Mouse (Mus musculus): ENCODE results near the gene Mef2c.

Mef2c gene

DNA sequence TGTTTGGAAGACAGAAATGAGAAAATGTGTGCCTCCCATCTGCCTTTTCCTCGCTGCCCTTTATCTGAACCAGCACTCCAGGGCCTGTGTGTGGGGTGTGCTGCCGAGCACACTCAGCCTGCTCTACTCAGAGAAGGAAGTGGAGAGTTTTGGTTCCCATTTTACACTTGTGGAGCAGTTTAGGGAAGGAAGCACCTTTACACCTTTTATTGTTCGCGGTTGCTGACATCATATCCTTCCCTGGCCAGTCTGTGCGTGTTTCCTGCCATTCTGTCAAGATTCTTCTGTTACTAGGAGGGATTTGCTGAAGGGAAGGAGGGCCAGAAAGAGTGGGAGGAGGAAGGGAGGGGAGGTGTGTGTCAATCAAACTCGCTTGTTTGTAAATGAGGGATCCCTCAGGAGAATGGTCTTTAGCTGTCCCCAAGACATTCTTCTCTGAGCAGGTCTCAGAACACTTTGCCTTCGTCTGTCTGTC lies 68.2 kb downstream of the Mef2c start:
- DNase-seq (ENCODE audit: low read depth, low spot score), result peak; percentile 42

DNA sequence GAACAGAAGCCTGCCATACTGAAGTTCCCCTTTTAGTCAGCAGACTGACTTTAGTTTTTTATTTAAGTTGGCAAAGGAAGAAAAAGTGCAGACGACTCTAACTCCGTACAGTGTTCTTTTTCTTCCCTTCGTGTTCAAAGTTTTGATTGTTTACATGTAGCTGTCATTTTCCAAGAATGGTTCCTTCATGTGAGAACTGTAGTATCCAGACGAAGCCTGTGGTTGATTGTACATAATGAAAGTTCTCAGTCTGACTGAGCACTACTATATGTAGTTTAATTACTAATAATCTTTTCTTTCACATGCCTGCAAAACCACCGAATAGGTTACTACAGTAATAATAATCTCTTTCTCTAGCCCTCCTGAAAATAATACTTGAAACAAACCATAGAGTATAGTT lies 68.6 kb downstream of the Mef2c start:
- no peak for DNase-seq (ENCODE audit: low read depth, low spot score)

DNA sequence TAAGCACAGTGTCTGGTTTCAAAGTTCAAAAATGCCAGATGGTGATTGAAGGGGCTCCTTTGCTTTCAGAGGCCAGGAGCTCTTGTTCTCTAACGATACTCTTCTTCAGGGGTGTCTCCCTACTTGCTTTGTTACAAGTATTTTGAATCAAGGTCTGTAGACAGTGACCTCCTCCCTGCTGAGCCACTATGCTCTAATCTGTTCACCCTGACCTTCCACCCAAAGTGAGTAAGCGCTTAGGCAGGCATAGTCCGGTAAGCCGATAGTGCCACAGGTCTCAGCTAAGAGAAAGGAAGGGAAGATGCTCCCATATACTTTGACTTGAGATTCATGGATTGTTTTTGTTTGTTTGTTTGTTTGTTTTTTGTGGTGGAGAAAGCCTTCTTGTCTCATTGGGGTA lies 69.5 kb downstream of the Mef2c start:
- peak; percentile 43 for DNase-seq (ENCODE audit: low read depth, low spot score)

DNA sequence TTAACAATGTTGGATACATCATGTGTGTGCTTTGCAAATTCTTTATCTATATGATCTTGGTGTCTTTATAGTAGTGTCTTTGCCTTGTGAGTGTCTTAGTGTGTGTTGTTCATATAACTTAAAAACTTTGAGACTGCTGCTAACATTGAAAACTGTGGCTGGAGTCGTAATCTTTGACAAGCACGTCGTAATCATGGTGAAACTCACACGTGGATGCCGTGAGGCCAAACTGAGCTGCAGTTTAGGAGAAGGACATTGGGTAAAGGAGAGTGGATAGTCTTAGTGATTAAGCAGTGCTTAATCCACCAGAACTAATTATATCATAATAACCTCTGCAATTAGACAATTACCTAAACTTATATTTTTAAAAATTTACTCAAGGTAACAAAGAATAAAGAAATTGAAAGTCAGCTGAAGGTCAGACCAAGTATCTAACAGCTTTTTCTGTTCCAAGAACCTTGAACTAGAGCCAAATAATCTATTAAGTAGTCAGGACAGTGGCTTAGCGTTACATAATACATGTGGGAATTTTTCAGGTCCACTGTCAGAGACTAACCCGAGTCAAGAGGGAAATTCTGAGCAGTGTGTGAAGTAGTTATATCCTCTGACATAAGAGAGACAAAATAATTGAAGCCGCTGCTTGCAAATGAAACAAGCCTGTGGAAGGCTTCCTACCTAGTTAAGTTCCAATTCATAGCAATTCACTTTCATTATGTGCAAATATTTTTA lies 70.2 kb downstream of the Mef2c start:
- DNase-seq (ENCODE audit: low read depth, low spot score), result no peak

DNA sequence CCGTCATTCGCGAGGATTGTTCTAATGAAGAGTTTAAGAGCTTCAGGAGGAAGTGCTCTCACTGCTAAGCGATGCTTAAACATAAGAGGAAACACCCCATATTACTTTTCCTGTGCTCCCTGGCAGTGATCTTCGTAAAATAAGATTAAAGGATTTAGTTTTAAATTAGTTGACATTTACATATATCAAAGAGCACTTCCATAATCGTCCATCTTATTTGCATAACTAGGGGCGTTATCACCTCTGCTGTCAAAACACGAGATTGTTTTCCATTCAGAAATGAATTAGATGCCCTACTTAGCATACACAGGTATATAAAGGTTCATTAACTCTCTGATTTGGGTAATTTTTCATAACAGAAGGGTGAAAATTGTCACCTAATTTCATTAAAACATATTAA lies 71.0 kb downstream of the Mef2c start:
- no peak for DNase-seq (ENCODE audit: low read depth, low spot score)

DNA sequence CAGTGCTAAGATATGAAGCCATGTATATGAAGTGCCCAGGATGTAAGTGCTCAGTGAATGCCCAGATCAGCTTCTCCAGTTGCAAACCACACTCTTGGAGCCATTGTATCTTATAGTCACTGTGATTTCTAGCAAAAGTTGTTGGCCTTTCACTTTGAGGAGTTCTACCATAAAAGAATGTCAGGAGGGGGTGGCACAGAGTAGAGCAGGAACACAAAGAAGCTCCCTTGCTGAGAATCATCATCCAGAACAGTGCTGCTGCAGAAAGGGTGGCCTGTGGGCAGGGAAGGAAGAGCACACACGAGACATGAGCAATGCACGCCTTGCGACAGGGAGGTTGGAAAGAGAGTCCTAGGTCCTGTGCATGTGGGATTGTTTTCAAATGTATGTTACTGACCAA lies 75.6 kb downstream of the Mef2c start:
- DNase-seq (ENCODE audit: low read depth, low spot score), result no peak

DNA sequence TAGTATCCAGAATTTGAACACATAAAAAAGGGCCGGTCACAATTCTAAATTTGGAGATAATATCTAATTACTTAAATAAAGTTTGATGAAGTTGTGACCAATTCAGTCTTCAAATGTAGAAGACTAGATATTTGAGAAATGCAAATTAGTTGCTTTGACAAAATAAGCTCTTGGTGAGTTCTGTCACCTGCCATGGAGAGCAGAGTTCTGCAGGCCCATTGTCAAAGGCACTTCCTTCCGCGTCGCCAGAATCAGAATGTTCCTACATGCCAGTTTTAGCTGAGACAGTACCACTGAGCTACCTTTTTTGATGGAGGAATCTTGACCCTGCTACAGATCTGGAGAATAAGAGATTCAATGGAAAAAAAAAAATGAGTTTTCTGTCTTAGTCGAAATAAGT lies 77.0 kb downstream of the Mef2c start:
- no peak for DNase-seq (ENCODE audit: low read depth, low spot score)

DNA sequence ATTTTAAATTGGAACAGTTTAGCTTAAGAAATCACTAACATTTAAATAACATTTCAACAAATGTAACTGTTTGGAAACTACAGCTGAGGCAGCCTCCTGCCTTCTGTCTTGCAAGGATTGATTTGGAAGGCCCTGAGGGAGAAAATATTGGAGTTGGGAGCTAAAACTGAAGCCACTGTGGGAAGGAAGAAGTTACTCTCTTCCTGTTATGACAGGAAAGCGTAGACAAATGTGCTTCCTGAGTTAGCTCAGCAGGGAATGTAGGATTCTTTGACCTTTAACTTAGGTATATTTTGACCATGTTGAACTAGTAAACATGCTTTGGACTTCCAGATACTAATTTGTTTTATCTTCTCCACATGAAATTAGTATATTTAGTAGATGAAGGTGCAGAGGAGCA lies 78.7 kb downstream of the Mef2c start:
- DNase-seq (ENCODE audit: low read depth, low spot score), result no peak

DNA sequence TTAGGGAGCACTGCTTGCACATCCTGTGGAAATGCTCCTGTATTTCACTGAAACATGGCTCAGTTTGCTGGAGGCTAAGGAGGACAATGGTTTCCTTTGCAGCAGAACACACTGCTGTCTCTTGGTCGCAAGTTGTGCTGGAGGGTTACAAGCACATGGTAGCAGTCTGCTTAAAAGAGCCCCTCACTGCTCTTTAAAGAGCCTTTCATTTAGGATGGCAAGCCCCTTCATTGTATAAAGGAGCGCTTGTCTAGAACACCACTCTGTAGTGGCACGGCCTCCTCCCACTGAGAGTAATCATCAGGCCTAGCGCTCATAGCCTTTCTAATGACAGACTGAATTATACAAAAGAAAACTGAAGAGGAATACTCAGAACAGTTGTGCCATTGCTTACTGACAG lies 80.0 kb downstream of the Mef2c start:
- DNase-seq (ENCODE audit: low read depth, low spot score), result no peak

DNA sequence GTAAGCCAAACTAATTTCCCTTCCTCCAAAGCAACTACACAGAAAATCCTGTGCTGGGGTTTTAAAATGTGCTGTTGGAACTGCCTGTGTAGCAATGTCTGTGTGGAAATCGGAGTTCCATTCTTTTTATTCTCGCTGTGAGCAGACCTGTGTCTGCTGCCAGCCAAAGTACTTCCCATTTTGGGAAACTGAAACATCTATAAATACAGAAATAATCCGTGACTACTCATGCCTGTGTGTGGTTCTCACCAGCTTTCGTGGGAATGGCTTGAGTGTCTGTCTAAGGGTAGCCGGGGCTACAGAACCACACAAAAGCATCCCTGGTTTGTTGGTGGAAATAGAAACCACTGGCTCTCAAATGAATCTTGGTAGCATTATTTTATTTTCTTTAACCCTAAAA lies 81.5 kb downstream of the Mef2c start:
- DNase-seq (ENCODE audit: low read depth, low spot score), result no peak

DNA sequence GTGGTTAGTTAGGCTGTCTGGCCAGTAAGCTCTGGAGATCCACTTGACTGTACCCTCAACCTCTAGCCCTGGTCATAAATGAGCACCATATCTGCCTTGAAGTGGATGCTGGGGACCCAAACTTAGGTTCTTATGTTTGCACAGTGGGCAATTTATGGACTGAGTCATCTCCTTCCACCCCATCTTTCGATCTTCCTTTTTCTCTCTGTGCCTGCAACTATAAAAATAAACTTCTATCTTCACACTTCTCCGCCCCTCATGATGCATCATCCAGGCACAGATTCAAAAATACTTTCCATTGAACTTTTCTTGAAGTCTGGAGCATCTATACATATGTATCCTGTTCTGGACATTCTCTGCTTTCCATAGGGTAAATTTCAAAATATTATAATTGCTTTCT lies 84.4 kb downstream of the Mef2c start:
- no peak for DNase-seq (ENCODE audit: low read depth, low spot score)

DNA sequence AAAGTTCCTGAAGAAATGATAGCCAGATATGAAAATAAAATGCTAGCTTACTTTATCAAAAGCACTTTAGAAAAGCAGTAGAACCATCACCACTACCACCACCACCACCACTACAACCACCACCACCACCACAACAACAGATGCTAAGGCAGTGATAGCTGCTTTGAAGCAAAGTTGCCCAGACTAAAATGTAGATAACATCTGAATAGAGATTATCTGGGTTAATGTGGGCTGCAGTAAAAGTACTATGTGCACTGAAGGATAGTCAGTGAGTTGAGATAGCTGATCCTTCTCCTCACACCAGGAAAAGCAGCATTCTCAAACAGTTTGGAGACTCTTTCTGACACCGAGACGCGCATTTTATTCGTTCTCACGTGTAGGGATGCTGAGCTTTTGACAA lies 87.1 kb downstream of the Mef2c start:
- no peak for DNase-seq (ENCODE audit: low read depth, low spot score)

DNA sequence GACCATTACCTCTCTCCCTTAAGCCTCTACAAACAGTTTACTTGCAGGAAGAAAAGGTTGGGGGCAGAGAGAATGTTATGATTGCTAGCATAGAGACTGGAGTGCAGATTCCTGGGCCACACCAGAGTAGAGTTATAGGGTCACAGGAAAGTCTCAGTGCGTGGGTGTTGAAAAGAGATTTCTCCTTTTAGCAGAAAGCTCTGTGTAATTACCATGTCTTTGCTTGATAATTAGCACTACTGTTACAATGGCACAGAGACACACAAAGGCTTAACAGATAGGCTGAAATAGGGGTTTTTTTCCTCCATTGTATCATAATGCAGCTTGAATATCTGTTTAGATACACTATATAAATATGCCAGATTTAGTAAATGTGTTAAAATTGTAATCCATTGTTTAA lies 91.6 kb downstream of the Mef2c start:
- DNase-seq (ENCODE audit: low read depth, low spot score), result no peak

DNA sequence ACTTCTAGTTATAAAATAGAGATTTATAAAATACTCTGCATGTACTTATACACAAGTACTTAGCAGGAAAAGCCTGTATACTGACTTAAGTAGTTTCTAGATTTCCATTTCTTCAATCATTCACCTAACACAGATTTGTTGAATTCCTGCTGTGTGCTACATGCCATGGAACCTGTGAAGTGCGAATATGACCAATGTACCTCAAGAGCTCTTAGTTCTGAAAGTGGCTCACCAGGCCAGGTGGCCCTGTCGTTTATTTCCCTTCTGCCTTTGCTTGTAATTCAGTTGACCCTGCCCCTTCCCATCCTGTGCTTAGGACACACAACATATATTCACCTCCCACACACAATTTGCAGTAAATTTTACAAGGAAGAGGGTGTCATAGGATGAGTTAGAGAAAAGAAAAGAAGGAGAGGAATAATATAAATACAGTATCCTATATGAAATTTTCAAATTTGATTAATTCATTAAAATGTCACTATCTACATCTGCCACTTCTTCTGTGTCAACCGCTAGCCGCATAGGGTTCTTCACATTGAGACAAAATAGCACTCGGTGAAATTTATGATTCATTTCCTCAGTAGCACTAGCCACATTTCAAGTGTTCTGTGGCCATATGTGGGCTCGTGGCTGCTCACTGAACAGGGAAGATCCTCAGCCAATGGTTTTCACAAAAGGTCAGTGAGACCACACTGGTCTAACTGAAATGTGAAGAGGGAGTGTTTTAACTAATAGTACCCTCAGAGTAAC lies 93.3 kb downstream of the Mef2c start:
- DNase-seq (ENCODE audit: low read depth, low spot score), result no peak

DNA sequence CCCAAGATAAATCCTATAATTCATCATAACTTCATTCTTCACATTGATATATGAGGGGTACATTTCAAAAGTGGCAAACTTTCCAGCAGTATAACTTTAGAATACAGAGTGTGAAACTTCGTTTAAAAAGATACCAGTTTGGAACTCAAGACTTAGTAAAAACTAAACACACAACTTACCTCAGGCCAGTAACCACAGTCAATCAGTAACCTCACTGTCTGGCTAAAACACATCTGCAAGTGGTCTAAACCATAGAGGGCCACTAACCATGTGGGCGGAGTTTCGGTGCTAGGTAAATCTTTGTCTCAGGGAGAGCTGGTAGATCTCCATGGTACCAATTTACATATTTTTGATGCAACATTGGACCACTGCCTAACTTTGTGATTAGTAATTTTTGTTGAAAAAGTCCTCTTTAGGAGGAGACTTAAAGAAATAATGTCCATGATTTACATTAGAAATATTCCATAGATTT lies 93.9 kb downstream of the Mef2c start:
- DNase-seq (ENCODE audit: low read depth, low spot score), result no peak

DNA sequence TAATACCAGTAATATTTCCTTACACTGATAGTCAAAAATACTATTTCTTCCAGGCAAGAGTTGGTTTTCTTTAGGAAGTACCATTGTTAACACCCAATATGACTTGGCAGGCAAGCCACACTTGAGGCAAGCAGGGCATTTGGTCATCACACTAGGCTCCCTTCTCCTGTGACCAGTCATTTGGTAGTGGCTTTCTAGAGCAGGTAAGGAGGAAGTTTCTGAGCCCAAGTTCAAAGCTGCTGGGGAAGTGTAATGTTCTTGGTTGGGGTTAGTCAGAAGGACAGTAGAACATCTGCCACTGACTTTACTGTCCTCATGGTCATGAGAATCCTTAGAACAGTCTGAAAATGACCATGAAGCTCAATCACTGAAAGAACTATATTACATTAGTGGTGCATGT lies 96.5 kb downstream of the Mef2c start:
- no peak for DNase-seq (ENCODE audit: low read depth, low spot score)

DNA sequence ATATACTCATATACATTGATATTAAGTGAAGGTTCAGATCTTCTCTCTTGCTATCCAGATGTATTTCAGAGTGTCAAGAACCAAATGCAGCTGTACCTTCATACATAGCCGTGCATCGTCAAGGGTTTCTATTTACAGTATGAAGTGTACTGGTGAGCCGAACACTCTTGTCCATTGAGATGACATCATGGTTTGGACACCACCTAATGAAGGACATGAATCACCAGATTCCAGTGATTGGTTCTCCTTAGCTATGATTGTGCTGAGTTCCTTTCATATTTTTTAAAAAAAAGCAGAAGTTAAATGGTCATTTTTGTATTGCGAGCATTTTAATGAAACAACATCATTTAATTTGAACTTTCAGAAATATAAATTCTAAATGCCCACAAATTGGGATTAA lies 97.9 kb downstream of the Mef2c start:
- no peak for DNase-seq (ENCODE audit: low read depth, low spot score)

DNA sequence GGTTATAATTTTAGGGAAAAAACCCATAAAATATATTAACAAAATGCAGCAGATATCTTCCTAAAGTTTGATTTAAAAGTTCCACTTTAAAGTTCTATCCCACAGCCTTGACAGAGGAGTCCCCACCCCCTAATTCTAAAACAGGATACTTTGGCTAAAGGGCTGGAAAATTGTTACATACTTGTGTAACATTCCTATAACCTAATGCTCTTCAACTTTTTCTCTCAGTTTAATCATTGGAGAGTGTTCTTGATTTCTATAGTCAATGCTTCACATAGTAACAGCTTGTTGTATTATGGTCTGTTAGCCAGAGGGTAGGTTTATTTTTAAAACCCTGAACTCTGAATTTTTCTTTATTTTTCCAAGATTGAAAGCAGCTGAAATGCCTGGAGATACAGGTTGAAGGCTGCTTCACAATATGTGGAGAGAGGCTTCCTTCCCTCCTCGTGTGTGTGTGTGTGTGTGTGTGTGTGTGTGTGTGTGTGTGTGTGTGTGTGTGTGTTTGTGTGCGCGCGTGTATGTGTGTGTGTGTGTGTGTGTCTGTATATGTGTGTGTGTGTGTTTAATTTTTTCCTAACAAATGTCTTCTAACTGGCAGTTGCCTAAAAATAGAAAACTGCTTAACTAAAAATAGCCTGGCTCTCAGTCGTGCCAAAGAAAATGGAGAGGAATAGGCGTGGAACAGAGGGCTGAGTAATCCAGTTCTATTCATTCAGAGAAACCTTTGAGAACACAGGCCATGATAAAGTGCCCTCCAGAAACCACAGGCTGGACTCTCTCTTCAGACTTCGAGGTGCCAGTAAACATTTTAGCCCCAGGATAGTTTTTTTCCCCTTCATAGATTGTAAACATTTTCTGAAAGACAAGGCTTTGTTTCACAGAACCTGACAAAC lies 99.8 kb downstream of the Mef2c start:
- no peak for DNase-seq (ENCODE audit: low read depth, low spot score)

DNA sequence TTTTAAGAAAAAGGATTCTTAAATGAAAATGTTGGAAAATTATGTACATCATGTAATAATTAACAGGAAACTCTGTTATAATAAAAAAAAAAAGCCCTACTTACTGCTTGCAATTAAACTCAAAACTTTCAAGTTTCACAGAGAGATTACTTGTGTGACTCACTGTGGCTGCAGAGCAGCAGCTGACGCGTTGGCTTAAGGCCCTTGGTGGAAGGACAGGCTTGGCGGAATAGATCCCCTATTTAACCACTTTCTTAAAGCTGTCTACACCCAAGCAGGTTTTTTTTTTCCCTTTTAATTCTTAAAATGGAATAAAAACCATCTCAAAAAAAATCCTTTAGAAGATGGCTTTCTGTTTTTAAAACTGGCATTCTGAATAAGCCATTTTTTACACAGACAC lies 100.5 kb downstream of the Mef2c start:
- DNase-seq (ENCODE audit: low read depth, low spot score), result no peak

DNA sequence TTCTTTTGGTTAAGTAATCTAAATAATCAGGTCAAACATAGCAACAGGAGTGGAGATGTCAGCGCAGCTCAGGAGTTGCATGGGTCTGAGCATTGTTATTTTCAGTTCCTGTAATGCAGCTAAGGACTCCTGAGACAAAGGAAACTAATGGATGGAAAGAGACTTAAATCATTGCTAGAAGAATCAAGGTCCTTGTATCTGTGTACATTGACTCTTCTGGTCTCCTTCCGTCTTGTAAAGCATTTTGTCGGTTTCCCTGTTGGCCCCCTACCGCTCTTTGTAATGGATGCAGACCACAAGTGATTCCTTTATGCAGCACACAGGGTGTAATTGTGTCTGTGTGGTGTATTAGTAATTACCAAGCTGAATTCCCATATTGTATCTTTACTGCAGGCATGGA lies 101.0 kb downstream of the Mef2c start:
- peak; percentile 60 for DNase-seq (ENCODE audit: low read depth, low spot score)

DNA sequence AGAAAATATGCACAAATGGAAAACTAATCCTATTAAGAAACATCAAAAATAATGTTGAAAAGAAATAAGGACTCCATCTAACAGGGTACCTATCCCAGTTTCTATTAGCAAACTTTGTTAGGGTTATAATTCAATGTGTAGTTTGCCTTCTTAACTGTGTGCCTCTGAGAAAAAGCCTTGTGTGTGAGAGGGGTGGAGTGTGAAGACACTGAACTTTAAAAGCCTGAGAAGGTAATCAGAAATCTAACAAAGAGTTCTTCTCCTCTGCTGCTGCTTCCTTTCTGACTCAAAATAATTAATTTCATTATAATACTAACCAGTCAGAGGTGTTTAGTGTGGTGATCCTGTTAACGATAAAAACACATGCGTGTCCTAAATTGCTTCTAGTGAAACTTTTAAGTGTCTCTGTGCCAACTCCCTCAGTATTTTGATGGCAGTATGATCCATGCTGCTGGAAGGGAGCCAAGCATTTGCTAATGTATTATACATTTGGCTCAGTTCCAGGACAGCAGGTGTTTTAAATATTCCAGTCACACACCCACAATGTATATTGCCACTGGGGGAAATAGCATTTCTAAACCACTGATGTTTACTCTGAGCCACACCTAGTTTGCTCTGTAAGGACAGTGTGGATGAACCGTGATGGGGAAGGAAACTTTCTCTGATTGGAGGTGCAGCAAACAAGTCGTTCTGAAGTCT lies 104.2 kb downstream of the Mef2c start:
- no peak for DNase-seq (ENCODE audit: low read depth, low spot score)
